Mouse (Mus musculus): ENCODE measurements at regions not wholly inside any gene's neighbourhood (a gene's known extent, or its start where the extent isn't known, plus 50 kb on each side); places are given as distances from the start of the nearest gene placed in this dataset.

- no peak for DNase-seq (ENCODE audit: inconsistent age in 2 of 2, low spot score in 1 of 2)
Observed at GRCm38 (mm10) chr15:52565449-52565851, 1319.3 kb upstream of the Gm7489 start.

GRCm38 (mm10) chr15:52570256-52570655 lies 1314.5 kb upstream of the Gm7489 start:
- DNase-seq (ENCODE audit: inconsistent age in 2 of 2, low spot score in 1 of 2), result no peak

- no peak for DNase-seq (ENCODE audit: inconsistent age in 2 of 2, low spot score in 1 of 2)
Observed at GRCm38 (mm10) chr15:52577614-52578013, 1307.1 kb upstream of the Gm7489 start.

DNA sequence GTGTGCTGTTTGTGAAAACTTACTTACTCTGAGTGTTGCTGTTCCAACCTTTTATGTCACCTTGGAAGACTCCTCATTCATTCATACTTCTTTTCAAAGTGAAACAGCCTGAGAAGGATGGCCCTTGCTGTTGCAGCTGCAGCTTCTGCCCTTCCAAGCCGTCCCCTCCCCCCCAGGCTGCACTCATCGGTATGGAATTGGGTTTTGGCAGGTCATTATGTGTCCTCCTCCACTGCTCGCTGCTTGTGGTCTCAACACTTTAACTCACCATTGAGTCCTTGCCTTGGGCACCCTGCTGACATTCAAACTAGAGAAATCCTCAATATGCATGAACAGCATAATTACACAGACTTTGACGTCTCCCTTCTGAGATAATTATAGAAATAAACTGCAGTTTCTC lies 1295.3 kb upstream of the Gm7489 start:
- no peak for DNase-seq (ENCODE audit: inconsistent age in 2 of 2, low spot score in 1 of 2)

DNA sequence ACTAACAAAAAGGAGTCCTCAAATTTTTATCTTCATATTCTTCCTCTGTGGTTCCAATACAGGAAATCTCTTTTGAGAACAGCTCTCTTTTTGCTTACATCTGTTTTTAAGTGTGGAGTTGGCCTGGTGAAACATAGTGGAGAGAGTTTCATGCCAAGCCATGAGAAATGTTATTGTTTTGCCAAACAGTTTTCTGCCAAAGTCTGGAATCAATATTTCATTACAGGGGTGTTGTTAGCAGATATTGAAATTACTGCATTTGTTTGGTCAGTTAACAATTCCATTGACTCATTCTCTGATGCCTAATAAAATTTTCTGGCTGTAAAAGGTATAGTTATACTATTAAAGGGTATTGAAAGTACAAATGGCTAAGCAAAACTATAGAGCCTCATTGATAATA lies 1285.2 kb upstream of the Gm7489 start:
- DNase-seq (ENCODE audit: inconsistent age in 2 of 2, low spot score in 1 of 2), result no peak

DNA sequence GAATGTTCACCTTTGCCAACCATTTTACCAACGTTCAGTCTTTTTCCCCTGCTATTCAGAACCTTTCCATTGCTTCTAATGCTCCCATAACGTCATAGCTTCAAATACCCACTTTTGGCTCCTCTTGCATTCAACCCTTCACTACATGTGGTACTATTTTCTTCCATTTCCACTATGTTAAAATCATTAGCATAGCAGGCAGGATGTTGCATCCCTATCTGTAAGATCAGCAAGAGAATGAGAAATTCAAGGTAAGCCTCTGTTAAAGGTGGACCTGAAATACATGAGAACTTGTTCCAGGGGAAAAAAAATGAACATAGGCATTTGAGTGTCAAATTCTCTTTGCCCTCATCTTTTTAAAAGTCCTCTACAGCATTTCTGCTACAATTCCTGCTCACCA lies 1284.7 kb upstream of the Gm7489 start:
- DNase-seq (ENCODE audit: inconsistent age in 2 of 2, low spot score in 1 of 2), result no peak

- no peak for DNase-seq (ENCODE audit: inconsistent age in 2 of 2, low spot score in 1 of 2)
Observed at GRCm38 (mm10) chr15:52639790-52640189, 1244.9 kb upstream of the Gm7489 start.

DNA sequence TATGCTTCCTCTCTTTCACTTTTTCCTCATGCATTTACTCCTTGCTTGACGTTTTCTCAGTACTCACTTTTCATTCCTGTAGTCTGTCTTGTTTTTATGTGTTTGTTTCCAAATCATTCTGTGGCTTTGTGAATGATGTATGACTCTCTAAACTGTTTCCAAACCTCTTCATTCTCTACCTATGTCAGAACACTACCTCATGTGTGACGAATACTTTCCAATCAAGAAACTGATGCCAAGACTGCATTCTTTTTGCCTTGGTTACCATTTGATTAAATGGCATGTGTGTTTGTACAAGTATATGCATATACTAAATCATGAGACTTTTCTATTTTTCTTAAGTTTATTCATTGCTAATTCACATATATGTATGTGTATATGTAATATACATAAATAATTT lies 1238.7 kb upstream of the Gm7489 start:
- DNase-seq (ENCODE audit: inconsistent age in 2 of 2, low spot score in 1 of 2), result no peak

GRCm38 (mm10) chr15:52657916-52658315 lies 1226.8 kb upstream of the Gm7489 start:
- DNase-seq (ENCODE audit: inconsistent age in 2 of 2, low spot score in 1 of 2), result no peak
